Mouse (Mus musculus): ENCODE results near the gene Drap1. TPM values are rescaled to one million over a fixed set of nuclear protein-coding genes. Genes with fewer than 3 reads are reported as not detected.
A peak's percentile ranks its signal among the peaks of the same experiment; 100 is the strongest.

Gene Drap1
- polyA plus RNA-seq, 1 experiment from 2014 or later, result 253 TPM

DNA sequence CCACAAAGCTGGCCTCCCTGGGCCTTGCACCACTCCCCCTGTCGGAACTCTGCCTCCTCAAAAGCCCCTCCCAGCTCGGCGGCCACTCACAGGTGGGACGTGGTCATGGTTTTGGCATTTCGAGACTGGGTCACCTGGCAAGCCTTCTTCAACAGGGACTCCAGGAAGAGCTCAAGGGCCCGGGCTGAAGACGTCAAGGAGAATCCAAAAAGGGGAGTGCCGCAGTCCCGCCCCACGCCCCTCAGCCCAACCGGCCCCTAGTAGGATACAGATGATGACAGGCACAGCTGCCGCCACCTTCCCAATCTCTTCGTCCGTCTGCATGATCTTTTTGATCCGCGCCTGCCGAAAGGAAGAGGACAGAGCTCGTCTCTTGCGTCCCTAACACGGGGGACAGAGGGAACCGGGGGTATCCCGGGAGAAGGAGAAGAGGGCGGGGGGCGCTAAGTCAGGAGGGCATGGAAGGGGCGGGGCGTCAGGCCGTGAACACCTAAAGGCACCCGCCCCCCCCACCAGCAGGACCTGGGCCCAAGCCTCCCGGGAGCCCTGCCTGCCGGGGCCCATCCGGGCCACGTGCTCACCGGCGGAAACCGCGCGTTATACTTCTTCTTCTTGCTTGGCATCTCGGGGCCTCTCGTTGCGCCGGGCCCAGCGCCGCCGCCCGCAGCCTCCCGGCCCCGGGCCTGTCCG is 542 bp downstream of the Drap1 start:
- peak overlapping the region; percentile 94 for H3K9ac ChIP-seq
- no peaks in the 10 kb centered on the region for H3K9me3 ChIP-seq (ENCODE audit: control insufficient read depth, low read length)
- H3K4me3 ChIP-seq (replicated peaks; ENCODE audit: low read length), result peak overlapping the region; percentile 79
- H3K4me1 ChIP-seq (replicated peaks; ENCODE audit: control insufficient read depth, insufficient read depth, low read length), result peaks cover 24% of the 10 kb centered on the region
- peak overlapping the region; percentile 94 for H3K27ac ChIP-seq
- peak overlapping the region; percentile 76 for H3K4me2 ChIP-seq (replicated peaks)
- ATAC-seq (ENCODE audit: low FRiP score) (peak; percentile 47; the same call in 1 of the 2 replicates), DNase-seq (ENCODE audit: low spot score) (no peak)
- H3K36me3 ChIP-seq (replicated peaks; ENCODE audit: control insufficient read depth, insufficient read depth), result peaks cover 58% of the 10 kb centered on the region
- WGBS, result 1% methylated on average over 45 of the region's 48 CpGs
- H3K27me3 ChIP-seq (ENCODE audit: control insufficient read depth, insufficient read depth, low read length), result no peaks in the 10 kb centered on the region

DNA sequence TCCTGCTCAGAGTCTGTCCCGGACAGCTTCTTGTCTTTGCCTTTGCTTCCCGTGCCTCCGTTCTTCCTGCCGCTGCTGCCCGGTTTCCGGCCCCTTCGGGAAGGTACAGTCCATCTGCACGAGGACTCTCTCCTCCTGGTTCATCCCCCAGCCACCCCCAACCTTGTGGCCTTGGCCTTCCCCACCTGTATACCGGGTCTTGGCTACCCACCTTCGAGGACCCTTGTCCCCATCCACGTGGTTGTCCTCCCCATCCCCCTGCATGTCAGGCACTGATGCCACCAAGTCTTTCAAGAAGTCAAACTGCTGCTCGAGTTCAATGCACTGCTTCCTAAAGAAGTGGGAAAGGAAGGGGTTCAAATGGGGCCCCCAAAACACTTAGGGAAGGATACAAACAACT is 1.2 kb downstream of the Drap1 start:
- Histone ChIP-seq H3K9me3 (ENCODE audit: control insufficient read depth, low read length) (no peaks in the 10 kb centered on the region), H3K4me2 (replicated peaks) (peak overlapping the region; percentile 76), H3K4me1 (replicated peaks; ENCODE audit: control insufficient read depth, insufficient read depth, low read length) (peaks cover 24% of the 10 kb centered on the region), H3K36me3 (replicated peaks; ENCODE audit: control insufficient read depth, insufficient read depth) (peaks cover 57% of the 10 kb centered on the region), H3K9ac (peak overlapping the region; percentile 94), H3K27ac (peak overlapping the region; percentile 94; the same call in 1 of the 2 replicates), H3K27me3 (ENCODE audit: control insufficient read depth, insufficient read depth, low read length) (no peaks in the 10 kb centered on the region), H3K4me3 (replicated peaks; ENCODE audit: low read length) (peak overlapping the region; percentile 79)
- 67% methylated on average over 12 of the region's 12 CpGs for WGBS
- DNase-seq (ENCODE audit: low spot score) (no peak), ATAC-seq (ENCODE audit: low FRiP score) (no peak)

DNA sequence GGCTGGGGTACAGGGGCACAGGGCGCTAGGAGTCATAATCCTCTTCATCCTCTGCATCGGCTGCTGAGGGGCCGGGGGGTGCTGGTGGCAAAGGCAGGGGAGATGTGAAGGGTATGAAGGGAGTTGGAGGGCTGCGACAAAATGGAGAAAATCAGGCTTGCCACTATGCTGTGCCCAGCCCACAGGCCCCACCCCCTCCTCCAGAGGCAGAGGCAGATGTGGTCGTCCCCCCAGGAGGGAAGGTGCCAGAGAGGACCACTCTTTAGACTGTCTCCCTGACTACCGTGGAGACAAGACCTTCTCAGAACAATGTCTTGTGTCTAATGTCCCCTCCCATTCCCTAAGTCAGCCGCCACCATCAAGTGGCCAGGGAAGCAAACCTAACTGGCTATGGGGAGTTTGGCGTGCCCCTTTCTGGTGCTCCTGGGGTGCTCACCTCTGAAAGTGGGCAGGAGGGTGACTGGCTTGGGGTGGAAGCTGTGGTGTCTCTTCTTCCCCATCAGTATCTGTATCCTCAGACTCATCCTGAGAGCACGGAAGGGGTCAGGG is 1.8 kb downstream of the Drap1 start:
- peak overlapping the region; percentile 94 for H3K9ac ChIP-seq
- H3K4me3 ChIP-seq (replicated peaks; ENCODE audit: low read length), result peak overlapping the region; percentile 79
- peak overlapping the region; percentile 76 for H3K4me2 ChIP-seq (replicated peaks)
- WGBS, result 67% methylated on average over 9 of the region's 9 CpGs
- H3K9me3 ChIP-seq (ENCODE audit: control insufficient read depth, low read length), result no peaks in the 10 kb centered on the region
- peaks cover 53% of the 10 kb centered on the region for H3K36me3 ChIP-seq (replicated peaks; ENCODE audit: control insufficient read depth, insufficient read depth)
- ATAC-seq (ENCODE audit: low FRiP score), result no peak
- H3K4me1 ChIP-seq (replicated peaks; ENCODE audit: control insufficient read depth, insufficient read depth, low read length), result peaks cover 24% of the 10 kb centered on the region
- no peak overlapping the region for H3K27ac ChIP-seq
- no peak for DNase-seq (ENCODE audit: low spot score)
- no peaks in the 10 kb centered on the region for H3K27me3 ChIP-seq (ENCODE audit: control insufficient read depth, insufficient read depth, low read length)

DNA sequence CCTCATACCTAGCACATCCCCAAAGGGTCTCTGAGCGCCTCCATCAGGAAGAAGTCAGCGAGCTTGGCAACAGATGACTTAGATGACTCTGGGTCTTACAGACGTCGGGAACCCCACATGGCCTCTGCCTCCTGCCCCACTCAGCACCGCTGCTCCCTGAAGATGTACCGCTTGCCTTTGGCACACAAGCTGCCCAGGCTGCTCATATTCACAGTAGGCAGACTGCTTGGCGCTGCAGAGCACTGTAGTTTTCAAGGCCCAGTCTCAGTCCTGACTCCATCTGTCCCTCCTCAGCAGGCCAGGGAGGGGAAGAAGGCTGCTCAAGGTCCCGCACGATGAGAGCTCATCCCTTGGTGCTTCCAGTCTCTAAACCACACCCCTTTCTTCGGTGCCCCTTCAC is 2.5 kb downstream of the Drap1 start:
- ATAC-seq (ENCODE audit: low FRiP score), result no peak
- peaks cover 51% of the 10 kb centered on the region for H3K36me3 ChIP-seq (replicated peaks; ENCODE audit: control insufficient read depth, insufficient read depth)

DNA sequence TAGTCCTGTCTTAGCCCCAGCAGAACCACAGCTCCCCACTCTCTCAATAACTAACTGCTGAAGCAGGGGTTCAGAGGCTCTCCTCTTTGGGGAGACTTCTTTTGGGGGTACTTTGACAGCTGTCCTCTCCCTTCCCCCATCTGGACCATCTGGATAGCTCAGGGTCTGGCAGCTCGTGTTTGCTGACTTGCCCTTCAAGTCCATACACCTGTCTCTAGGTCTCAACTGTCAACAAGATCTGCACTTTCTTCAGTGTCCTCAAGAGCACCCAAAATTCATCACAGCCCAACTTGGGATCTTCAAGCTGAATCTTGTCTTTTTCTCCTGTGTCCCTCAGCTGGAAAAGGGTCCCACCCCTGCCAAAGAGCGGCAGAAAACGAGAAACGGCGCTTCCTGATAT is 3.0 kb downstream of the Drap1 start:
- H3K27ac ChIP-seq, result no peak overlapping the region
- no peak overlapping the region for H3K9ac ChIP-seq
- DNase-seq (ENCODE audit: low spot score) (no peak), ATAC-seq (ENCODE audit: low FRiP score) (no peak)
- H3K4me2 ChIP-seq (replicated peaks), result no peak overlapping the region
- no peaks in the 10 kb centered on the region for H3K9me3 ChIP-seq (ENCODE audit: control insufficient read depth, low read length)
- H3K36me3 ChIP-seq (replicated peaks; ENCODE audit: control insufficient read depth, insufficient read depth), result peaks cover 49% of the 10 kb centered on the region
- 93% methylated on average over 5 of the region's 5 CpGs for WGBS
- H3K4me1 ChIP-seq (replicated peaks; ENCODE audit: control insufficient read depth, insufficient read depth, low read length), result peaks cover 24% of the 10 kb centered on the region
- no peaks in the 10 kb centered on the region for H3K27me3 ChIP-seq (ENCODE audit: control insufficient read depth, insufficient read depth, low read length)
- H3K4me3 ChIP-seq (replicated peaks; ENCODE audit: low read length), result no peak overlapping the region

More for the DNA sequence above, 2.5 kb downstream of the Drap1 start:
- no peak overlapping the region for H3K9ac ChIP-seq
- DNase-seq (ENCODE audit: low spot score), result no peak
- H3K4me2 ChIP-seq (replicated peaks), result no peak overlapping the region
- no peak overlapping the region for H3K27ac ChIP-seq
- no peaks in the 10 kb centered on the region for H3K9me3 ChIP-seq (ENCODE audit: control insufficient read depth, low read length)
- H3K4me3 ChIP-seq (replicated peaks; ENCODE audit: low read length), result no peak overlapping the region
- H3K4me1 ChIP-seq (replicated peaks; ENCODE audit: control insufficient read depth, insufficient read depth, low read length), result peaks cover 24% of the 10 kb centered on the region
- WGBS, result 83% methylated on average over 10 of the region's 10 CpGs
- no peaks in the 10 kb centered on the region for H3K27me3 ChIP-seq (ENCODE audit: control insufficient read depth, insufficient read depth, low read length)

DNA sequence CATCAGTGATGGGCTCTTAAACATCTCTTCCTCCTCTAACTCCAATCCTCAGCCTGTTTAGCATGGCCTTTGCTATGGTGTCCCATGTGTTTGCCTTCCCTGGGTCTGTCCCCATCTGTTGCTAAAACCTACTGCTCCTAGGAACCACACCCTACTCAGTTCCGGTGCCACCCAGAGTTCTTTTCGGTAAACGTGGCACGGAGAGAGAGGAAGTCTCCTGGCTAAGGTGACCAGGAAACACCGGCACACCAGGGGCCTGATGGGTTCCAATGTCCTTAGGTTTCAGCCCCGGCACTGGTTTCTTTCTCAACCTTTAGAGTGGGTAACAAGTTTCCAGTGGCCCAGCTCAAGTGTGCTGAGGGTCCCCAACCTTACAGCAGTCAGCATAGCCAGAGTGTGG is 4.2 kb downstream of the Drap1 start:
- 94% methylated on average over 6 of the region's 6 CpGs for WGBS
- H3K9me3 ChIP-seq (ENCODE audit: control insufficient read depth, low read length), result no peaks in the 10 kb centered on the region
- H3K4me2 ChIP-seq (replicated peaks), result no peak overlapping the region
- no peak overlapping the region for H3K27ac ChIP-seq
- H3K9ac ChIP-seq, result no peak overlapping the region
- H3K4me3 ChIP-seq (replicated peaks; ENCODE audit: low read length), result no peak overlapping the region
- DNase-seq (ENCODE audit: low spot score) (no peak), ATAC-seq (ENCODE audit: low FRiP score) (no peak)
- peaks cover 12% of the 10 kb centered on the region for H3K4me1 ChIP-seq (replicated peaks; ENCODE audit: control insufficient read depth, insufficient read depth, low read length)
- H3K36me3 ChIP-seq (replicated peaks; ENCODE audit: control insufficient read depth, insufficient read depth), result peaks cover 40% of the 10 kb centered on the region
- no peaks in the 10 kb centered on the region for H3K27me3 ChIP-seq (ENCODE audit: control insufficient read depth, insufficient read depth, low read length)

DNA sequence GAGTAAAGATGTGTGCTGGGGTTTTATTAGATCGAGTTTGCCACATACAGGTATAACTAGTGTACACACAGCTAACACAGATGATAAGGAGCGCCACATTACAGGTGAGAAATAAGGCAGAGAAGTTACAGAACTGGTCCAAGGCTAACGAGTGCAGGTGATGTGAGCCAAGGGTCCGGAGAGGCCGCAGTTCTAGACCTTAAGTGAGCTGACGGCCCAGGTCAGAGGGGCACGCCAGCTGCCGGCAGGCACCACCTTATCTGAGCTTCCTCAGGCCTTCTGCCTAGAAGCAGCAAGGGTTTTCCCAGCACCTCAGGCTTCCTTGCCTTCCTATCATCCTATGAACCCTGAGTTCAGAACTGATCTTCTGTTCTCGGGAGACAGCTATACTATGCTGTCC is 5.1 kb downstream of the Drap1 start:
- no peak overlapping the region for H3K9ac ChIP-seq
- WGBS, result 91% methylated on average over 9 of the region's 9 CpGs
- ATAC-seq (ENCODE audit: low FRiP score) (no peak), DNase-seq (ENCODE audit: low spot score) (no peak)
- no peak overlapping the region for H3K27ac ChIP-seq
- H3K4me3 ChIP-seq (replicated peaks; ENCODE audit: low read length), result no peak overlapping the region
- peaks cover 40% of the 10 kb centered on the region for H3K36me3 ChIP-seq (replicated peaks; ENCODE audit: control insufficient read depth, insufficient read depth)
- no peaks in the 10 kb centered on the region for H3K27me3 ChIP-seq (ENCODE audit: control insufficient read depth, insufficient read depth, low read length)
- H3K4me1 ChIP-seq (replicated peaks; ENCODE audit: control insufficient read depth, insufficient read depth, low read length), result peaks cover 12% of the 10 kb centered on the region
- no peaks in the 10 kb centered on the region for H3K9me3 ChIP-seq (ENCODE audit: control insufficient read depth, low read length)
- H3K4me2 ChIP-seq (replicated peaks), result no peak overlapping the region

DNA sequence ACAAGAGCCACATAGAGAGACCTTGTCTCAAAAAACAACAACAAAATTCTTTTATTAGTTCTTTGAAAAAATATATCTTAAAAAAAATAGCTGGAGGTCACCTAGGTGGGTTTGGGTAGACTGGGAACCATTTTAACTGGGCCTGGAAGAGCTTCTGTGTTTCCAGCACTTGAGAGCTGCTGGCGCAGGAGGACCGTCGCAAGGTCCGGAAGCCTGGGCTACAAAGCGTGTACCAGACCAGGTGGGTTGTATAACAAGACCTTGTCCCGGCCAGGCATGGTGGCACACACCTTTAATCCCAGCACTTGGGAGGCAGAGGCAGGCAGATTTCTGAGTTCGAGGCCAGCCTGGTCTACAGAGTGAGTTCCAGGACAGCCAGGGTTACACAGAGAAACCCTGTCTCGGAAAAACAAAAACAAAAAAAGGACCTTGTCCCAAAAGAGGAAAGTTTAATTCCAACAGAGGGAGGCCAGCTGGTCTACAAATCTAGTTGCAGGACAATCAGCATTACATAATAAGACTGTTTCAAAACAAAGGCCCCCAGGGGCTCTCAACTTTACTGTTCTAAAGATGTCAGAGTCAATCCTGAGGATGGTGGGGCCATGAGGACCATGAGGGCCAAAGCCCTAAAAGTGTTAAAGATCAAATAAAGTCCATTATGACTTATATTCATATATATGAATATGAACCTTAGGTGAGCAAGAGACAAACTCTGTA is 5.9 kb downstream of the Drap1 start:
- Histone ChIP-seq H3K27ac (no peak overlapping the region), H3K4me2 (replicated peaks) (no peak overlapping the region), H3K4me3 (replicated peaks; ENCODE audit: low read length) (no peak overlapping the region), H3K27me3 (ENCODE audit: control insufficient read depth, insufficient read depth, low read length) (no peaks in the 10 kb centered on the region), H3K36me3 (replicated peaks; ENCODE audit: control insufficient read depth, insufficient read depth) (peaks cover 40% of the 10 kb centered on the region), H3K4me1 (replicated peaks; ENCODE audit: control insufficient read depth, insufficient read depth, low read length) (peaks cover 12% of the 10 kb centered on the region), H3K9me3 (ENCODE audit: control insufficient read depth, low read length) (no peaks in the 10 kb centered on the region), H3K9ac (no peak overlapping the region)
- DNase-seq (ENCODE audit: low spot score) (no peak), ATAC-seq (ENCODE audit: low FRiP score) (no peak)
- 97% methylated on average over 8 of the region's 8 CpGs for WGBS

DNA sequence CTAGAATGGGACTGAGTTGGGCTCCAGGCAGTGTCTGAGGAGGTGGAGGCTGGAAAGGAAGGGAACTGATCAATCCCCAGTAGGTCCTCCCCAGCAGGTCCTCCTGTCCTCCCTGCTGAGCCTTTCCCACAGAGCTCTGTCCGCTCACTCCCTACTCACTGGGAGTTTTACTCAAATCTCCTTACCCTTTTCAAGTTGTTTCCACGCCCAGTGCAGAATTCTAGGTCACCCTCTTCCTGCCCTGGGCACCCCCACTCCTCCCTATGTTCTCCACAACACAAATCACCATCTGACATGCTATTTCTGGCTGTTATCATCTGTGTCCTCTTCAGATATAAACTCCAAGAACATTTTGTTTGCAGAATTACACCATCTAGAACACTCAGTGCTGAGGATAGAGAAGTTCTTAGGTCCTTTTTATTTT is 10.2 kb downstream of the Drap1 start:
- WGBS, result 68% methylated on average over 2 of the region's 2 CpGs
- no peak overlapping the region for H3K27ac ChIP-seq
- no peak overlapping the region for H3K4me3 ChIP-seq (replicated peaks; ENCODE audit: low read length)
- H3K27me3 ChIP-seq (ENCODE audit: control insufficient read depth, insufficient read depth, low read length), result no peaks in the 10 kb centered on the region
- no peak for DNase-seq (ENCODE audit: low spot score)
- H3K4me2 ChIP-seq (replicated peaks), result no peak overlapping the region
- ATAC-seq (ENCODE audit: low FRiP score), result no peak
- no peaks in the 10 kb centered on the region for H3K9me3 ChIP-seq (ENCODE audit: control insufficient read depth, low read length)
- no peaks in the 10 kb centered on the region for H3K4me1 ChIP-seq (replicated peaks; ENCODE audit: control insufficient read depth, insufficient read depth, low read length)
- peaks cover 9% of the 10 kb centered on the region for H3K36me3 ChIP-seq (replicated peaks; ENCODE audit: control insufficient read depth, insufficient read depth)
- H3K9ac ChIP-seq, result no peak overlapping the region

Data from hindbrain, embryonic 14.5 days (tissue).